Mouse (Mus musculus) CH12.LX (cell line): ENCODE measurements at regions not wholly inside any gene's neighbourhood (a gene's known extent, or its start where the extent isn't known, plus 50 kb on each side); places are given as distances from the start of the nearest gene placed in this dataset.

Experiments used
- BHLHE40 ChIP-seq: IDR thresholded peaks from 2 replicates; pipeline ENCODE4 v1.6.1; 2011; ENCODE audit warnings: mild to moderate bottlenecking, low read depth, low read length, improper control_type of control experiment
- CHD2 ChIP-seq: IDR thresholded peaks from 2 replicates; pipeline ENCODE4 v1.6.1; 2011; ENCODE audit warnings: low read length, improper control_type of control experiment
- CTCF ChIP-seq, 2 experiments: IDR thresholded peaks in 1 of 2; conservative IDR thresholded peaks in 1 of 2; 2 replicates each; pipeline ENCODE4 v1.5.1; 2011 to 2012; ENCODE audit warnings: low read depth in 2 of 2, low read length in 2 of 2, improper control_type of control experiment in 1 of 2, inconsistent platforms in 1 of 2, mild to moderate bottlenecking in 1 of 2, moderate library complexity in 1 of 2
- EP300 ChIP-seq: IDR thresholded peaks from 2 replicates; pipeline ENCODE4 v1.6.1; 2011; ENCODE audit warnings: low read length, improper control_type of control experiment
- JUND ChIP-seq: conservative IDR thresholded peaks from 2 replicates; pipeline ENCODE4 v1.6.1; 2011; ENCODE audit warnings: low read depth, low read length, improper control_type of control experiment
- MYC ChIP-seq: IDR thresholded peaks from 2 replicates; pipeline ENCODE4 v1.6.1; 2011; ENCODE audit warnings: low read depth, mild to moderate bottlenecking, improper control_type of control experiment, low read length
- NRF1 ChIP-seq: IDR thresholded peaks from 2 replicates; pipeline ENCODE4 v1.6.1; 2014; ENCODE audit warnings: low read depth, mild to moderate bottlenecking, inconsistent platforms, low read length, improper control_type of control experiment, moderate library complexity
- POLR2A ChIP-seq: IDR thresholded peaks from 2 replicates; pipeline ENCODE4 v1.6.1; 2011; ENCODE audit warnings: low read depth, mild to moderate bottlenecking, improper control_type of control experiment, low read length
- POLR2AphosphoS2 ChIP-seq: IDR thresholded peaks from 2 replicates; pipeline ENCODE4 v1.6.1; 2011; ENCODE audit warnings: low read depth, low read length, improper control_type of control experiment
- USF2 ChIP-seq: conservative IDR thresholded peaks from 2 replicates; pipeline ENCODE4 v1.6.1; 2011; ENCODE audit warnings: low read depth, low read length, improper control_type of control experiment
- ZC3H11A ChIP-seq: IDR thresholded peaks from 2 replicates; pipeline ENCODE4 v1.6.1; 2012; ENCODE audit warnings: low read depth, mild to moderate bottlenecking, inconsistent platforms, low read length, improper control_type of control experiment
- ZMIZ1 ChIP-seq: IDR thresholded peaks from 2 replicates; pipeline ENCODE4 v1.6.1; 2012; ENCODE audit warnings: low read depth, mild to moderate bottlenecking, inconsistent platforms, low read length, improper control_type of control experiment

DNA sequence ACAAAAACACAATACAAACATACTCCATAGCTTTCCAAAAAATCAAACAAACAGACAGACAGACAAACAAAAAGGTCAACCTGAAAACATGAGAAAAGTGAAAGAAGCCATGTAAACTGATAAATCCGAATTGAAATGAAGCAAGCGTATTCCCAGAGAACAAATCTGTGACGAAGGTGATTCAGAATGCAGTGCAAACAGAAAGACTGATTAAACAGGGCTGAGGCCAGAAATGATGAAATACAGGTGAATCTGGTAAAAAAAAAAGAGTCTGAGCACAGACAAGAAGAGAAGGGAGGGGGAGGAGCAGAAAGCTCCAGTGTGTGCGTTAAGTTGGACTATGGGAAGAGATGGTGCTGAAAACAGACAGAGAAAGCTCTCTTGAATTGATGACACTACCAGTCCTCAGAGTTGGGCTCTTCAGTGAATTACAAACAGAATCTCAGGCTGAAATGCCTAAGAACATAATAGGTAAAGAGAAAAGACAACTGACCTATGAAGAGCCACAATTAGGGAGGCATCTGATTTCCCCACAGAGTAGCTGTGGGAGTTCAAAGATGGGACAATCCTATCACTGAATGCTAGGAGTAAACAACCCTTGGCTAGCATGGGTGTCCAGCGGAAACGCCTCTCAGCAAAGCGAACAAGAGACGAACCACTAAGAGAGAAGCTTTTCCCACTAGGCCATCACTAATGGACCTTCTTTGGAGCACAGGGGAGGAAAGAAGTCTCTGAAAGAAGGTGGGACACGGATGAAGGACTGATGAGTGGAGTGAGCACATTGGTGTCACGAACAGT, 140.3 kb upstream of the Runx1 start:
- TF ChIP-seq CTCF (conservative IDR thresholded peaks at IDR 0.05 in 1 of 2, IDR thresholded peaks at IDR 0.05 in 1 of 2; ENCODE audit: low read depth in 2 of 2, low read length in 2 of 2) (no peak), POLR2AphosphoS2 (no peak), EP300 (no peak), JUND (no peak), MYC (no peak), POLR2A (no peak), ZMIZ1 (no peak), USF2 (no peak), ZC3H11A (no peak), CHD2 (no peak), BHLHE40 (no peak), NRF1 (no peak)
